Mouse (Mus musculus) frontal cortex, postnatal 36 days (tissue): ENCODE measurements at regions not wholly inside any gene's neighbourhood (a gene's known extent, or its start where the extent isn't known, plus 50 kb on each side); places are given as distances from the start of the nearest gene placed in this dataset.

ENCODE experiments used
- DNase-seq, 2 experiments: peaks; one replicate each; pipeline ENCODE4 v3.0.0; 2022; ENCODE audit warnings: low spot score in 2 of 2

DNA sequence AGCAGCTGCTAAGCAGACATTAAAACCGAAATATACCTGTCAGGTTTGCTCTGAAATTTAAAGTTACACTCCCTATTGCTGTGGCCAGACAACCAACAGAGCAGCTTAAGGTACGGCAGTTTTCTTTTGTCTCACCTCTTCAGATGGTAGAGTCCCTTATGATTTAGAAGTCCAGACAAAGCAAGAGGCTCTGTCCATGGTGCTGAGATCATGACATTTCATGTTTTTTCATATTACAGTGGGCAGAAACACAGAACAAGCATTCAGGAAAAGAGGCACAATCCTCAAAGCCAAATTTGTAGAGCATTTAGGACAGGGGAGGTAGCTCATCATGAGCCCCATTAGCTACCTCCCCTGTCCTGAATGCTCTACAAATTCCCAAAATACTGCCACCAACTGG is 620.0 kb downstream of the Dnah5 start:
- DNase-seq: no peak

DNA sequence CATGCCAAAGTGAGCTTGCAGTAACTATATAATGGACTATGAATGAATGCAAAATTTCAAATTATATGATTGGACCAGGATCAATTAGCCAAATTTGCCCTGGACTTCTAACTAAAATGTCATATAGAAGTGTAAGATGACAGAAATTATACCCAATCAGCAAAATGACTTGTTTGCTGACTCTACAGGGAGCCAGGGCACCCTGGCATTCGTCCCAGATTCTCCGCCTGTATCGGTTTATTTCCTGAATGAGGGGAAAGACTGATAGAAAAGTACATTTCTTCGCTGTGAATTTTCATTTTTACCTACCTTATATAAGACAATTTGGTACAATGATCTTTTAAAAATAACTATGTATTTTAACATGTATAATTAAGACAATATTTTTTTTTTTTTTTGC is 631.3 kb downstream of the Dnah5 start:
- no peak for DNase-seq

DNA sequence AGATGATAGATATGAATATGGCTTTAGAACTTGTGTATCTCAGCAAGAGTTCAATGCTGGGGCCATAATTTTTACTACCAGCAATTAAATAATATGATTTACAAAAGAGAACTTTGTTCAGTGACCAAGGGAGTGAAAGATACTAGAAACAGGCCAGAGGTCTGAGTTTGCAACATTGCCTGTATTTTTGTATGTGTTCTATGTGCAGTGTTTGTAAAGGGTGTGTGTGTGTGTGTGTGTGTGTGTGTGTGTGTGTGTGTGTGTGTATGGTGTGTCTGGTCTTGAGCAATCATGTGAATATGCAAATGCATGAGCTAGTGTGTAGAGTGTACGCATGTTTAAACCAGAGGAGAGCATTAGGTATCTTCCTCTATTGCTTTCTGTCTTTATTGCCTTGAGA is 636.8 kb downstream of the Dnah5 start:
- DNase-seq: no peak

DNA sequence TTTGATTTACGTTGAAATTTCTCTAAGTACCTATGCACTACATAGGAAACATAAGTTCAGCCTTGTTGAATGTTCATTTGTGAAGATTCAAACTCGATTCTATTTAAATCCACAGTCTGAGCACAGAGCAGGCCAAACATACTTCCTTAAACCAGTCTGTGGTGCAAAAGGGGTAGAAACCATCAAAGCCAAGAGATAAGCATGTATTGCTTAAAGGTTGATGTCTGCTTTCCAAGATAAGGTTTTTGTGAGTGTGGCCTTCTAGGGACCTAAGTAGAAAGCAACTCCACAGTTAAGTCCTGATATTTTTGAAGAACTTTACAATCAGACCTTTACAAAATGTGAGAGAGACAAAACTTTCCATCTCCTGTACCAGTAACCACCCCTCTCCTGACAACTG is 652.9 kb downstream of the Dnah5 start:
- DNase-seq: no peak

DNA sequence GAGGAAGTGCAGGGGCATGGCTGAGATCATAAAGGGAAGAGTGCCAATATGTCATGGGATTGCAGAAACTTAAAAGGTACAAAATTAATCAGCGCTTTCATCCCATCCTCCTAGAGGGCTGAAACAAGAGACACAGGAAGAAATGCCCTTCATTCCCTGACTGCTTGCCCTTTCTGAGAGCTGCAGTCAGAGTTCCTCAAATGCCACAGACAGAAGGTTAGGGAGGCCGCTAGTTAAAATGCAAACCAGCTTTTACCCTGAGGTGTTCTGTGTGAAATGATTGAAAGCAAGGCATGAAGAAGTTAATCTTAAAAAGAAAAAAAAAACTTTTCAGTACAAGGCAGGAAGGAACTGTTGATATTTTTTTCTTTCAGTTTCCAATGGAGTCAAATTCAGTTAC is 654.6 kb downstream of the Dnah5 start:
- DNase-seq: no peak

DNA sequence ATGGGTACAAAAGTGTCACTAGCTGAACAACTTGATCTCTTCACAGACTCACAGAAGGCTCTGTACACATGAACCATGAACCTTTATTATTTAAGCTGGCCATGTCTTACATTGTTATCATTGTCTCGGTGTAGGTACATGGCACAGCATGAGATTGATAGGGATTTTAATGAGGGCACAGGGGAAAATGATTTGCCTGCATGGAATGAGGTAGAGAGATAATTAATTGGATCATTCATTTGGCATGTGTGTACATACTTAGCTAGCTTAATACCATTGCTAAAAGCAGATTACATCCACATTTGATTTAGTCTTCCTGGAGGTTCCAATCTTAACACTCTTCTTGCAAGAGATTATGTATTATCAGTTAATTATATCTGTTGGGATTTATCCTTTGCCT is 660.5 kb downstream of the Dnah5 start:
- no peak for DNase-seq

DNA sequence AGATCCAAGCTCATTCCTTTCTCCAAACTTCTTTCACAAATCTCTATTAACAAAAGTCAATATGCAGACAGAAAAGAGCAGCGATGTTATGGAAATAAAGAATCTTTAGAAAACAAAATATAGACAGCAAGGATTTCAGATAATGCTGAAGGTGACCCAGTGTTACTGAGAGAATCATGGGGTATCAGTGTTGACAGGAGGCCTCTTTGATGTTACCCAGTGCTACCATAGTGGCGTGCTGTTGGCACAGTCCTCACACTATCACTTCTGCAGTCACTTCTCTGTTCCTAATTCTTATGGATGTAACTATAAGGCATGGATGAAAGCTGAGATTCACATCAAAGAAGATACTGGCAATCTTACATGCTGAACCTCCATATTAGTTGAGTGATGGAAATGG is 661.4 kb downstream of the Dnah5 start:
- DNase-seq: no peak

DNA sequence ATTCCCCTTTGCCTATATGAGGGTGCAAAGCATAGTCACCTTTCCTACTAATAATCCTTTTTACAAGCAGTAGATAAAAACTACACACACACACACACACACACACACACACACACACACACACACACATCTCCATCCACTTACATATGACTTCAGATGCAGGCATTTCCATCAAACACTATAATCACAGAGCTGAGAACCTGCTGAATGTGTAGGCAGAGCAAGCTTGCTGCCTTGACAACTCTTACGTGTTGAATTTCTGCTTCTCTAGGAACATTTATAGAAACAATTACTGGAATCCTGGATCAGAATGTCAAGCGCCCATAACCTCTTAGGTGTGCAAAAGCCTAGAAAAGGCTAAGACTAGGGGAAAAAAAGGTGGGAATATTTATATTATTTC is 669.4 kb downstream of the Dnah5 start:
- peak in 1 of 2 experiments; percentile 16 for DNase-seq

DNA sequence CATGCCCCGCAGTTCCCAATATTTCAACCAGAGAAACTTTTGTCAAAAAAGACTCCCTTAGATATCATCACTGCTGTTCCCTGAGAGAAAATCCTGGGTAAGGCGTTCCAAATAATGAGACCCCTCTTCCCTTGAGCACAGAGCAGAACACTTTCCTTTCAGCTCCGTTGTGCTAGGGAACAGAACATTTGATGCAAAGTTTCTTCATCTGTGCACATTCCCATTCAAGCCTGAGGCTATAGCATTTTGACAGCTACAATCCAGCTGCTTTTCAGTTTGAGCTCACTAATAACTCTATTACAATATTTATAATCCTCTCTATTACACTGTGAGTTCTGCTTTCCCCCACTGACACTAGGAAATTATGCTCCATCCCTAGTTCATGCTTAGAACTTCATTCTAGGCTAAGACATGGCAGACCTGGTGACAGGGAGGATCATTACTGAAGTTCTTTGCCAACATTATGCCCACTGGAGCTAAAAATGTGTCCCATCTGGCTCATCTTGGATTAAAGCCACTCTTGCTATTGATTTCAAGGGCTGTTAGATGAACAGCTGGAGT is 692.8 kb downstream of the Dnah5 start:
- no peak for DNase-seq

DNA sequence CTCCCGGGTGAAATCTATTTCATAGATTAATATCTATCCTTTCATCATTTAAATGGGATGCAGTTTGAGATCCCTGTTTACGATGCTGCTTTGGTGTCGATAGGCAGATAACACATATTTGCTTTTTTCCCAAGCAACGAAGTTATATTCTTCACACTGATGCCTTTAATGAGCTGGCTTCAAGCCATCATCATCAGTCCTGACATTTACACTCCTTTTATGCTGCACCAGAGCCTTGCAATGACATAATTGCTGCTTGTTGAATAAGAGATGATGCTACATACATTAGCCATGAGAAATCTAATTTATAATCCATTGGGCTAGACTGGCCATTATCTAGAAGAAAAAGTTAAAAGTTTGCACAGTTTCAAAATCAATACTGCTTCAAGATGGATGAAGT is 718.9 kb downstream of the Dnah5 start:
- no peak for DNase-seq

DNA sequence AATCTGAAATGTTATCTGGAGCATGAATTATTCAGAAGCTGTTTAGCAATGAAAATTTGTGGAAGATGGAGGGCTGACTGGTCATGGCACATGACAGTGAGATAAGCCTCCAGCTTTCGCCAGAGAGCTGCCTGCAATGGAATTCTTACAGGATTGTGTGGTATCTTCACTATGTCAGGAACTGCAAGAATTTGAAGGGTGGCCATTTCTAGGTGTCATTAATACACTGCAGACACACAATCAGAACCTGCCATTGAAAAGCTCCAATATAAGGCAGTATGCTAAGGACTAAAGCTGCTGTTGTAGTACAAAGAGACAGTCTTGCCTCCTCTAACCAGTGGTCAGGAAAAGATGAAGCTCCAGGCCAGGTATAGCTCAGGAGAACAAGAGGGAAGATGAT is 744.7 kb downstream of the Dnah5 start:
- DNase-seq: no peak
